Mouse (Mus musculus): ENCODE data around the gene Acot13. TPM values are rescaled to one million over a fixed set of nuclear protein-coding genes. Genes with fewer than 3 reads are reported as not detected.
A peak's percentile ranks its signal among the peaks of the same experiment; 100 is the strongest.

Acot13 gene
- polyA plus RNA-seq, 1 experiment from 2014 or later, result 210 TPM

DNA sequence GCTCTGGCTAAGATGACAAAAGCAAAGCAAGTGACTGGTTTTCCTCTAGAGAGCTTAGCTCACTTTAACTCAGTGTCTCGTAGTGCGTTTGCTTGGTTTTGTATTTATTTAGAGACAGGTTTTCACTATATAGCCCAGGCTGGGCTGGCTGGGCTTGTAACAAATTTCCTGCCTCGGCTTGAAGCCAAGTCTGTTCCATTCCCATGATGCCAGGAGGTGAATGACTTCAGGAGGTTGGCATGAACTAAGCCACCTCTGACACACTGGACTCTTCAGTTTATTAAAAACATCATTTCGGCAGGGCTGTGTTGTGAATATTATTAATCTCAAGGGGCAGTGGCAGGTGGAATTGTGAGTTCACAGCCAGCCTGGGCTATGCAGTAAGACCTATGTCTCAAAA is 5.8 kb downstream of the Acot13 start:
- Histone ChIP-seq H3K27me3 (replicated peaks) (no peaks in the 10 kb centered on the region), H3K9ac (0 out of 2 replicates have a peak overlapping the region, but pooled peaks have one; percentile 47), H3K4me2 (peak overlapping the region; percentile 13; the same call in 1 of the 2 replicates), H3K36me3 (peaks cover 21% of the 10 kb centered on the region), H3K4me1 (peaks cover 40% of the 10 kb centered on the region), H3K9me3 (no peaks in the 10 kb centered on the region), H3K4me3 (no peak overlapping the region), H3K27ac (replicated peaks) (peak overlapping the region; percentile 51)
- 66% methylated on average over 4 of the region's 4 CpGs for WGBS
- no peak for ATAC-seq (ENCODE audit: extremely low read depth, insufficient number of reproducible peaks, low FRiP score, low TSS enrichment)

DNA sequence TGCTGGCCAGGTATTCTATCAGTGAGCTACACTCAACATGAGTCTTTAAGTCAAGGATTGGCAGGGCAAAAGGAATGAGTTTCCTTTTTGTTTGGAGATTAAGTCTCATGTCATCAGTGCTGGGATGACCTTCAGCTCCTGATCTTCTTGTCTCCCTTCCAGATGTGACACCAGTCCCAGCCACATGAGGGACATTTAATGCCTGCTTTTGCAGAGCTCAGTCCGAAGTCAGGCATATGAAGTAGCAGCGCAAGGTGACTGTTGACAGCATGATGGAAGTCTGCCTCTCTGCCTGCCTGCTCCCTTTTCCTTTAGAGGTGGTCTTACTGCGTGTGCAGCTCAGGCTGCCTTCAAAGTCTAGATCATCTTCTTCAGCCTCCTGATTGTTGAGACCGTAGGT is 6.7 kb downstream of the Acot13 start:
- 59% methylated on average over 4 of the region's 4 CpGs for WGBS
- no peak for ATAC-seq (ENCODE audit: extremely low read depth, insufficient number of reproducible peaks, low FRiP score, low TSS enrichment)
- Histone ChIP-seq H3K4me3 (no peak overlapping the region), H3K36me3 (peaks cover 31% of the 10 kb centered on the region), H3K27me3 (replicated peaks) (no peaks in the 10 kb centered on the region), H3K4me2 (no peak overlapping the region), H3K4me1 (peaks cover 35% of the 10 kb centered on the region), H3K9ac (no peak overlapping the region), H3K9me3 (no peaks in the 10 kb centered on the region), H3K27ac (replicated peaks) (peak overlapping the region; percentile 51)

DNA sequence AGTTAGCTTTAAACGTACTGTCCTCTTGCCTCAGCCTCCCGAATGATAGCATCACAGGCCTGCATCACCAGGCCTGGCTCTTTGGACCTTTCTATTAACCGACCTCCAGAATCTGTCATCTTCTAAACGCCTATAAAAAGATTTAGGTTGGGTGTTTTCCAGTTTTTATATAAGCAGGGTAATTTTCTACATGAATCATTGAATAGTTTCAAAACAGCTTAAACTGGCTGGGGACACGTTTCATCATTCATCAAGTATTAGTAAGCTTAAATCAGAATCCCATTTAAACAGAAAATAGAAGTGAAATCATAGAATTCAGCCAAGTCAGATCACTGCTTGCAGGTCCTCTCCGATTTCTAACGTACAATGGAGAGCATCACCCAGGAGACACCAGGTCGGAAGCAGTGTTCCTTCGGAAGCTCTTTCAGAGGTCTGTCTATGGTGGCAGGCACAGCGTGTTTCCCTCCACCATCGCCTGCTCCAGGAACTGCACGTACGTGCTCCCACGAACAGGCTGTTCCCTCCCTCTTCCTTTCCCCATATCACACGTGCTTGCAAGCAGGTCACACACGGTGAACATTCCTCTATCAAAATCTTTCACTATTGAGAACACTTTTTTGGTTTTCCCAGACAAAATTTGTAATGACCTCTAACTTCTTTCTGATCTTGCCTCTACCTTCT is 8.5 kb downstream of the Acot13 start:
- WGBS, result 84% methylated on average over 16 of the region's 16 CpGs
- H3K9ac ChIP-seq, result no peak overlapping the region
- no peak overlapping the region for H3K4me2 ChIP-seq
- no peaks in the 10 kb centered on the region for H3K27me3 ChIP-seq (replicated peaks)
- H3K4me1 ChIP-seq, result peaks cover 34% of the 10 kb centered on the region
- no peak overlapping the region for H3K27ac ChIP-seq (replicated peaks)
- no peak for ATAC-seq (ENCODE audit: extremely low read depth, insufficient number of reproducible peaks, low FRiP score, low TSS enrichment)
- H3K9me3 ChIP-seq, result no peaks in the 10 kb centered on the region
- H3K4me3 ChIP-seq, result no peak overlapping the region
- peaks cover 46% of the 10 kb centered on the region for H3K36me3 ChIP-seq

DNA sequence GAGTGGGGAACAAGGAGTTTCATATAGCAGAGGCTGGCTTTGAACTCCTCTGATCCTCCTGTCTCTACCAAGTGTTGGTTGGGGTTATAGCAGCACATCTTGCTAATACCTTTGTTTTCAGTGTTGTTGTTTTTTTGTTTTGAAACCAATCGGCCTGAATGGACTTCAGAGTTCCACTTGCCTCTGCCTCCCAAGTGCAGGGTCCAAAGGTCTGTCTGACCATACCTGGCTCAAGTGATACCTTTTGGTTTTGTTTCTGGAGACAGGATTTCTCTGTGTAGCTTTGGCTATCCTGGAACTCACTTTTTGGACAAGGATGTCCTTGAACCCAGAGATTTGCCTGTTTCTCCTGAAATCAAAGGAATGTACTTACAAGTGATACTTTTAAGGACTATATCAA is 11.4 kb downstream of the Acot13 start:
- Histone ChIP-seq H3K4me3 (no peak overlapping the region), H3K36me3 (peaks cover 68% of the 10 kb centered on the region), H3K4me1 (peaks cover 6% of the 10 kb centered on the region), H3K27me3 (replicated peaks) (no peaks in the 10 kb centered on the region), H3K27ac (replicated peaks) (no peak overlapping the region), H3K4me2 (no peak overlapping the region), H3K9ac (no peak overlapping the region), H3K9me3 (no peaks in the 10 kb centered on the region)
- 68% methylated on average over 1 of the region's 1 CpGs for WGBS
- ATAC-seq (ENCODE audit: extremely low read depth, insufficient number of reproducible peaks, low FRiP score, low TSS enrichment), result no peak

DNA sequence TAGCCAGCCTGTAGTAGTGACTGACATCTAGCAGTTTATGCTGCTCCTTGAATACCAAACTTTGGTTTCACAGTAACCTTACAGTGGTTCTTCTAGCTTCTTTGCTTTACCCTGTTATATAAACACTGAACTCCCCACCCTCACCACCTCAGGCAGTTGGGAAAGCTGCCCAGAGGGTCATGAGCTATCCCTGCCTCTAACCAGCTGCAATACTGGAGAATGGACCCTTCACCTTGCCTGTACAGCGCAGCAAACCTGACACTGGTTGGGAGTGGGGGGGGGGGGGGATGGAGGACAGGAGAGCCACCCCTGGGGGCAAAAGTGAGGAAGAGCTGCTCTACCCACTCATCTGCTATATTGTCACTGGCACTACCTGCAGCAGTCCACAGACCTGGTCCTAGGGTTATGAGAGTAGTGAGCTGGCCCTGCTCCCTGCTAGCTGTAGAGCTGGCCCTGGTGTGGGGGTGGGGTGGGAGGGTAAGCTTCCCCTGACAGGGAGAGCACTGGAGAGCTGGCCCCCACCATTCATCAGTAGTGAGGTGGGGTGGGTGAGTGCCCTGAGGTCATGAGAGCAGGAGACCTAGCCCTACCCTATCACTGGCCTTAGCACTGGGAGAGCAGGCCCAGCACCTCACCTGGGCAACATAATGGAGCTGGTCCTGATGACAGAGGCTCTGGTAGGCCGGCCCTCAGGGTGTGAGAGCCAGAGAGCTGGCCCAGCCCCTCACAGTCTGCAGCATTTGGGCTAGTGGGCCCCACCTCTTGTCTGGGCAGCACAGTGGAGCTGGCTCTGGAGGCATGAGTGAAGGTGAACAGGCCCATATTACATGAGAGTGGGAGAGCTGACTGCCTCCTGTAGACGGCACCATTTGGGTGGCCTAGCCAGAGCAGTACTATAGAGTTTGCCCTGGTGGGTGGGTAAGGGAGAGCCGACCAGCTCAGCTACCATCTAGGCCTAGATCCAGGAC is 14.9 kb downstream of the Acot13 start:
- peaks cover 85% of the 10 kb centered on the region for H3K36me3 ChIP-seq
- no peak overlapping the region for H3K4me2 ChIP-seq
- no peaks in the 10 kb centered on the region for H3K27me3 ChIP-seq (replicated peaks)
- no peaks in the 10 kb centered on the region for H3K4me1 ChIP-seq
- WGBS, result 61% methylated on average over 4 of the region's 4 CpGs
- no peak overlapping the region for H3K4me3 ChIP-seq
- H3K9ac ChIP-seq, result no peak overlapping the region
- 0 out of 2 replicates have a peak, but pooled peaks have one; percentile 37 for ATAC-seq (ENCODE audit: extremely low read depth, insufficient number of reproducible peaks, low FRiP score, low TSS enrichment)
- no peak overlapping the region for H3K27ac ChIP-seq (replicated peaks)
- H3K9me3 ChIP-seq, result no peaks in the 10 kb centered on the region

- 72% methylated on average over 1 of the region's 1 CpGs for WGBS
- Histone ChIP-seq H3K4me1 (no peaks in the 10 kb centered on the region), H3K4me3 (no peak overlapping the region), H3K27ac (replicated peaks) (no peak overlapping the region), H3K36me3 (peaks cover 87% of the 10 kb centered on the region), H3K9ac (no peak overlapping the region), H3K9me3 (no peaks in the 10 kb centered on the region), H3K27me3 (replicated peaks) (no peaks in the 10 kb centered on the region), H3K4me2 (no peak overlapping the region)
- no peak for ATAC-seq (ENCODE audit: extremely low read depth, insufficient number of reproducible peaks, low FRiP score, low TSS enrichment)
Measured at GRCm38 (mm10) chr13:24814616-24815015, 16.7 kb downstream of the Acot13 start.

DNA sequence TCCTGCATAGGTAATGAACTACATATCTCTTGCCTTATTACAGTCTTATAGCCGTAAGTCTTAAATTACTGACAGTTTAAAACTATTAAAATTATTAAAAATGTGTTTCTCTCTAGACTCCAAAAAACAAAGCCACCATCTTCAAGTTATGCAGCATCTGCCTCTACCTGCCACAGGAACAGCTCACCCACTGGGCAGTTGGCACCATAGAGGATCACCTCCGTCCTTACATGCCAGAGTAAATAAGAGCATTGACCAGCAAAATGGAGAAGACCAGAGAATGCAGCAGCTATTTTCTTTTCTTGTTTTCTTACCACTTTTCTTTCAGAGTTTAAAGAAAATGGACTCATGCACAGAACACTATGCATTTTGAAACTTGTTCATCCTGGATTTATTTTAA is 18.8 kb downstream of the Acot13 start:
- H3K4me3 ChIP-seq, result no peak overlapping the region
- WGBS, result 91% methylated on average over 2 of the region's 2 CpGs
- H3K4me2 ChIP-seq, result no peak overlapping the region
- no peaks in the 10 kb centered on the region for H3K27me3 ChIP-seq (replicated peaks)
- no peak for ATAC-seq (ENCODE audit: extremely low read depth, insufficient number of reproducible peaks, low FRiP score, low TSS enrichment)
- H3K27ac ChIP-seq (replicated peaks), result no peak overlapping the region
- H3K9ac ChIP-seq, result no peak overlapping the region
- H3K36me3 ChIP-seq, result peaks cover 92% of the 10 kb centered on the region
- H3K4me1 ChIP-seq, result no peaks in the 10 kb centered on the region
- no peaks in the 10 kb centered on the region for H3K9me3 ChIP-seq

DNA sequence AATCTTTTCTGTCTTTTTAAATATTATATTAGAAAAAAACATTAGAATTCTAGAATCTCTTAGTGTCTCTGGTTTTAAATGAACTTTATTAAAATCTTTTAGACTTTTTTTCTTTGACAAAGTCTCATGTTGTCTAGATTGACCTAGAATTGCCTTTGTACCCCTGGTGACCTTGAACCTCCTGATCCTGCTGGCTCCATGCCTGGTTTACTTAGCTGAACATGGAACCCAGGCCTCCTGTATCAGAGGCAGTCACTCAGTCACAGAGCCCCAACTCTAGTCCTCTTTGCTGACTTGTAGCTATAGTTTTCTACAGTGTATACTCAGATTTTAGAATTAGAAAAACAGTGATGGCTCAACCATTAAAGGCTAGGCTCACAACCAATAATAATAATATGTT is 25.3 kb downstream of the Acot13 start:
- no peak overlapping the region for H3K9ac ChIP-seq
- H3K27me3 ChIP-seq (replicated peaks), result no peaks in the 10 kb centered on the region
- no peak overlapping the region for H3K4me2 ChIP-seq
- peaks cover 28% of the 10 kb centered on the region for H3K4me1 ChIP-seq
- no peak for ATAC-seq (ENCODE audit: extremely low read depth, insufficient number of reproducible peaks, low FRiP score, low TSS enrichment)
- H3K4me3 ChIP-seq, result no peak overlapping the region; the same call in 1 of the 2 replicates
- H3K9me3 ChIP-seq, result no peaks in the 10 kb centered on the region
- H3K27ac ChIP-seq (replicated peaks), result no peak overlapping the region
- peaks cover 60% of the 10 kb centered on the region for H3K36me3 ChIP-seq

- H3K4me2 ChIP-seq, result peak overlapping the region; percentile 98
- H3K4me1 ChIP-seq, result peaks cover 32% of the 10 kb centered on the region
- H3K27me3 ChIP-seq (replicated peaks), result no peaks in the 10 kb centered on the region
- peak overlapping the region; percentile 99 for H3K9ac ChIP-seq
- peak overlapping the region; percentile 99 for H3K4me3 ChIP-seq
- 19% methylated on average over 2 of the region's 2 CpGs for WGBS
- no peaks in the 10 kb centered on the region for H3K9me3 ChIP-seq
- H3K27ac ChIP-seq (replicated peaks), result no peak overlapping the region
- H3K36me3 ChIP-seq, result peaks cover 33% of the 10 kb centered on the region
- ATAC-seq (ENCODE audit: extremely low read depth, insufficient number of reproducible peaks, low FRiP score, low TSS enrichment), result no peak
Measured at GRCm38 (mm10) chr13:24803196-24803595, 28.1 kb downstream of the Acot13 start.

DNA sequence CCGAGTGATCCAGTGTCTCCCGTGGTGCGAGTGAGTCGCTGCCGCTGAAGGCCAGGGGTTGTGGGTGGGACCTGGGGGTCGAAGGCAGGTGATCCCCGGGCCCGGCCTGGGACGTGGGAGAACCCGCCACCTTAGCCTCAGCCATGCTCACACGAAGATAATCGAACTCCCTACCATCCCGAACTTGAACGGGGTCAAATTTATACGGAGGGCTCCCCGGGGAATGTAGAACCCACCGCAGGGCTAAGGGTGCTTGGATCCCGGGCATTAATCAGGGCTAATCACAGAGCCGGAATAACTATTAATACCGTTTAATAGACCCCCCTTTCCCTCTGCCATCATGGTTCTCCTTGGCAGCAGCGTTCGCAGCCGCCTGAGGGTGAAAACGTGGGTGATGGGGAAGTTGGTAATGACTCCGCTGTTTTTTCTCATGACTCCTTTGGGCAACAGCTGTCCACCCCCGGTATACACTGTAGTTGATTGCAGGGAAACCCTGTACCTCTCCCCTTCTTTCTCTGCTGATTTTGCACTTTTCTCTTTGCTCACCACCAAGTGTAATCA is 29.1 kb downstream of the Acot13 start:
- no peak for ATAC-seq (ENCODE audit: extremely low read depth, insufficient number of reproducible peaks, low FRiP score, low TSS enrichment)
- WGBS, result under 1% methylated on average over 26 of the region's 26 CpGs
- peak overlapping the region; percentile 100 for H3K27ac ChIP-seq (replicated peaks)
- no peaks in the 10 kb centered on the region for H3K9me3 ChIP-seq
- H3K4me3 ChIP-seq, result peak overlapping the region; percentile 99
- H3K9ac ChIP-seq, result peak overlapping the region; percentile 99
- H3K36me3 ChIP-seq, result peaks cover 23% of the 10 kb centered on the region
- H3K4me1 ChIP-seq, result peaks cover 32% of the 10 kb centered on the region
- H3K4me2 ChIP-seq, result peak overlapping the region; percentile 98
- no peaks in the 10 kb centered on the region for H3K27me3 ChIP-seq (replicated peaks)

DNA sequence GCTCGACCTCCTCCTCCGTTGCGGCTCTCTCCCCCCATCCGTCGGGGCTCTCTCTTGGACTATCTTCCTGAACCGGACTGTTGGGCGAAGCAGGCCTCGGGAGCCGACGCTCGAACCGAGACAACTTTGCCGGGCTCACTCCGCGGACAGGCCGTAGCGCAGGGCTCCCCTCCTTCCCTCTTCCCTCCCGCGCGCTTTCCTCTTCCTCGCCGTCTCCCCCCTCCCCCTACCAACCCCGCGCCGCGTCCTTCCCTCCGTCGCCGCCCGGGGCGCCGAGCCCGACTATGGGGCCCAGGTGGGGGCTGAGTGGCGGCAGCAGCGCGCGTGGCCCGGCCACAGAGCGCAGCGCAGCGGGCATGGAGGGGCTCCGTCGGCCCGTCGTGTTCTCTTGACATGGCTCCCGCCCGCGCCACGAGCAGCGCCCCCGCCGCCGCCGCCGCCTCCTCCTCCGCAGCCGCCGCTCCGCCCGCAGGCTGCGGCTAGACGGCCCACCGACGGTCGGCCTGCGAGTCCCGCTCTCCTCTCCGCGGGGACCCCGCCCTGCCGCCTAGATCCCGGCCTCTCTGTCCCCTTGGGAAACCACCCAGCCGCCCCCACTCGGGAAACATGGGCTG is 29.9 kb downstream of the Acot13 start, which contains the start of gene BC005537:
TSS of gene BC005537 (plus strand) at position 350 of the 614 bp plus-strand sequence.
- Histone ChIP-seq H3K9me3 (no peaks in the 10 kb centered on the region), H3K27ac (replicated peaks) (peak within 1 kb of the TSS; percentile 100), H3K36me3 (peaks cover 17% of the 10 kb centered on the region), H3K27me3 (replicated peaks) (no peaks in the 10 kb centered on the region), H3K4me2 (peak within 1 kb of the TSS; percentile 98), H3K4me3 (peak within 1 kb of the TSS; percentile 99), H3K4me1 (peaks cover 32% of the 10 kb centered on the region), H3K9ac (peak within 1 kb of the TSS; percentile 99)
- peak; percentile 55 for ATAC-seq (ENCODE audit: extremely low read depth, insufficient number of reproducible peaks, low FRiP score, low TSS enrichment)
- WGBS, result under 1% methylated on average over 52 of the region's 74 CpGs

All from heart, embryonic 13.5 days (tissue).